Mouse (Mus musculus) gastrocnemius, postnatal 10 days (tissue): ENCODE results near the gene Gzmm. TPM values are rescaled to one million over a fixed set of nuclear protein-coding genes. Genes with fewer than 3 reads are reported as not detected.

Experiments
- DNase-seq: peaks from one replicate; pipeline ENCODE4 v3.0.0; 2021; ENCODE audit warnings: mixed read lengths
- total RNA-seq, 2 experiments: library from RNA; stranded (reverse); gene quantifications; 2 replicates each; pipeline ENCODE4 v1.2.3; 2021

Gene Gzmm
- total RNA-seq, 2 experiments from 2014 or later = 2.3 to 2.7 TPM

DNA sequence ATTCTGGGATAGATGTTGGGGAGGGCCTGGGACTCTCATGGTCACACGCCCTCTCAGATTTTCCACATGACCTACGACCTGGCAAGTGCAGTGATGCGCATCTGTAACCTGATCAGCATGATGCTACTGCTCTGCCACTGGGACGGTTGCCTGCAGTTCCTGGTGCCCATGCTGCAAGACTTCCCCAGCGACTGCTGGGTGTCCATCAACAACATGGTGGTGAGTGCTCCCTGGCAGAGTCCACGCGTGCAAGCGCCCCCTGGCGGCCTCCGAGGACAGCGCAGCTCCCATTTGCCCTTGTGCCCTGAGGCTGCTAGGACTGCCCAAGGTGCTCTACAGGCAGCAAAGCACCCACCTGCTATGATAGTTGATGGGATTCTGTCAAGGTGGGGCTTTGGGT lies 37.3 kb downstream of the Gzmm start:
- peak; percentile 62 for DNase-seq

DNA sequence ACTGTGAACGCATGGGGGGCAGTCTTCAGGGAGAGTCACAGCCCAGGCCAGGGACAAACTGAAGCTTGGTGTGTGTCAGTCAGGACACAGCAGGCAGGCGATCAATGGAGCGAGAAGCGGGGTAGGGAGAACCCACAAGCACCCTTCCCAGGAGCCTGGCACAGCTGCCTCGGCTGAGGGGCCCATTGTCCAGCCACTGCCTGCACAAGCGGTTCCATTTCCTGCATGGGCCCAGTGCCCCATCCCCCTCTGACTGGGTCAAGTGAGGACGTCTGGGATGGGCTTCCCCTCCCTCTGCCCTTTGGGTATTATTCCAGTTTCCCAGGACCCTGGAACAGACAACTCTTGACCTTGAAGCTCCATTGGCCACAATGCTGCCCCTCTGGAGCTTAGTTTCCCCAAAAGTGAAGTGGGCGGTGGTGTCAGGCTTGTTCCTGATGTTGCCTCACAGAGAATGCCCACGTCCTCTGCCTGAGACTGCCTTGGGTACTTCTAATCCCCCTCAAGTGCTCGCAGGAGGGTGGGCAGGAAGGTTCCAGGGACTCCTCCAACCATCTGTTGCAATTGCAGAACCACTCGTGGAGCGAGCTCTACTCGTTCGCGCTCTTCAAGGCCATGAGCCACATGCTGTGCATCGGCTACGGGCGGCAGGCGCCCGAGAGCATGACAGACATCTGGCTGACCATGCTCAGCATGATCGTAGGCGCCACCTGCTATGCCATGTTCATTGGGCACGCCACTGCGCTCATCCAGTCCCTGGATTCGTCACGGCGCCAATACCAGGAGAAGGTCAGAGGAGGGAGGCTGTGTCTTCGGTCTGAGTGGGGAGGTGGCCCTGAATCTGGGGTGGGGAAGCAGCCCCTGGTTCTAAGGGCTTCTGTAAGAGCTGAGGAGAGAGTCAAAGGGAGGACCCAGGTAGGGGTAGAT lies 39.8 kb downstream of the Gzmm start:
- DNase-seq = no peak

DNA sequence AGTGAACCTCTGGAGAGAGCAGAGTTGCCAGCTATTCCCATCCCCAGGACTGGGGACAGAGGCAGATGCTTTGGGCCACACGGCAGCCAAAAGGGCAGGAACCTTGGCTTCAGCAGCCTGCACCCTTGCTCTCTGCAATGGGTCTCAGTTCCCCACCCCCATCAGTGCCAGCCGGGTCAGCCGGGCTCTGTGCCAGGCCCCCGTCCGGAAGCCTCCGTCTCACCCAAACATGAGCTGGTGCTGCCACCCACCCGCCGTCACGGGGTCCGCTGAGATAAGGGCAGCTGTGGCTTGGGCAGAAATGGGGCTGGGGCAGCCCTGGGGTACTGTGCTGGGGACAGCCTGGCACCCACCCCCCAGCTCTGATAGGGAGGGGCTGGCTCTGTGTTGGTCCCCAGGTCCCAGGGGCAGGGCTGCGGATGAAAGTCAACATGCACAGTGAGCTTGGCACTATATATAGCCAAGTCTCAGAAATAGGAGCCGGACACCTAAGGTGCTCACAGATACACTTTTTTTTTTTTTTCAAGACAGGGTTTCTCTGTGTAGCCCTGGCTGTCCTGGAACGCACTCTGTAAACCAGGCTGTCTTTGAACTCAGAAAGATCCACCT lies 40.6 kb downstream of the Gzmm start:
- DNase-seq = peak; percentile 49

DNA sequence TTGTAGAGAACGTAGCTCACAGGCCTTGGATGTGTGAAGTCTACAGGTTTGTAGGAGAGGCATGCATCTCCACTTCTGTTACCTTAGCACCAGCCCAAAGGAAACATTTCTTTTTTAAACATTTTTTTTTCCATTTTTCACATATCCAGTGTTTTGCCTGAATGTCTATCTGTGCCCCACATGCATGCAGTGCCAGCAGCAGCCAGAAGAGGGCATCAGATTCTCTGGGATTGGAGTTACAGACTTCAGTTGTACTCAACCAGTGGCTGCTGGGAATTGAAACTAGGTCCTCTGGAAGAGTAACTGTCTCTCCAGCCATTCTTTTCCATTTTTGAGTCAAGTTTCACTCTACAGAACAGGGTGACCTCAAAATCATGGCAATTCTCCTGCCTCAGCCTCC lies 43.7 kb downstream of the Gzmm start:
- no peak for DNase-seq

DNA sequence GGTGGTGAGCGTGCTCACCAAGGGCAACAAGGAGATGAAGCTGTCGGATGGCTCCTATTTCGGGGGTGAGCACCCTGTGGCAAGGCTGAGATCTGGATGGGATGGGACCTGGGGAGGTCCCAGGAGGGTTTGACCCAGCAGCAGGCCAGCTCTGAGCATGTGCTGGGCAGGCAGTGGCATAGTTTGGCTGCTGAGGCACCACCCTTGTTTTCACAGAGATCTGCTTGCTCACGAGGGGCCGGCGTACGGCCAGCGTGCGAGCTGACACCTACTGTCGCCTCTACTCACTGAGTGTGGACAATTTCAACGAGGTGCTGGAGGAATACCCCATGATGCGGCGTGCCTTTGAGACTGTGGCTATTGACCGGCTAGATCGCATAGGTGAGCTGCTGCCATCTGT lies 45.0 kb downstream of the Gzmm start:
- DNase-seq = no peak

DNA sequence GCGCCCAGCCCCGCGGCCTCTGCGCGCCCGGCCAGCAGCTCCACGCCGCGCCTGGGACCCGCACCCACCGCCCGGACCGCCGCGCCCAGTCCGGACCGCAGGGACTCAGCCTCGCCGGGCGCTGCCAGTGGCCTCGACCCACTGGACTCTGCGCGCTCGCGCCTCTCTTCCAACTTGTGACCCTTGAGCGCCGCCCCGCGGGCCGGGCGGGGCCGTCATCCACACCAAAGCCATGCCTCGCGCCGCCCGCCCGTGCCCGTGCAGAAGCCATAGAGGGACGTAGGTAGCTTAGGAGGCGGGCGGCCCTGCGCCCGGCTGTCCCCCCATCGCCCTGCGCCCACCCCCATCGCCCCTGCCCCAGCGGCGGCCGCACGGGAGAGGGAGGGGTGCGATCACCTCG lies 46.5 kb downstream of the Gzmm start:
- DNase-seq = no peak

DNA sequence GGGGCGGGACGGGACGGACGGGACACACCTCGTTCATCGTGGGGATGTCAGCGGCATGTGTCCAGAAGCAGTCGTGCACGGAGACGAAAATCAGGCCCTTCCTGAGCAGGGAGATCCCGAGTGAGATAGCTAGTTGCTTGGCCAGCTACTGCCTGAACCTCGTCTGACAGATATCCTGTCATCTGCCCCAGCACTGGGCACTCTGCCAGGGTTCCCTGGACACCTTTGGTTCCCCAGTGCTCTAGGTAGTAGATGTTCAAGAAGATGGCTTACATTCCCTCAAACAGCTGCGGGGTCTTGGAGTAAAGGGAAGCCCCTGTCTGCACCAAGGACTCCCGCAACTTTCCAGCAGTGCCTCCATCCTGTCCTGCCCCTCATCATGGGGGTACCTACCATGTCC lies 47.9 kb downstream of the Gzmm start:
- no peak for DNase-seq

DNA sequence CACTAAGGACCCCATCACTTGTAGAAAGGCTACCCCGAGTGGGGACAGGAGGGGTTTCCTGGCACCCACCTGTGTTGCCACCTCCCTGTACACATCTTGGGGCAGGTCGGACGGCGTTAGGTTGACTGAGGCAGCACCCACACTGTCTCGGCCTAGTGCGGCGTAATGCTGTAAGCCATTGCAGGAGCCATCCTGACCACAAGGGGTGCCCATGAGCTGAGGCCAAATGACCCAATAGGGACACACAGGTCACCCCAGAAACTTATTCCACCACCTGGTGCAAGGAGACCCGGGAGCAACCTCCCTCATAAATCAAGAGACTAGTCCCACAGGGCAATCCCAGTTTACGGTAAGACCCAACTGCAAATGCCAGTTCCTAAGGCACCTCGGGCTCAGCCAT lies 49.4 kb downstream of the Gzmm start:
- no peak for DNase-seq

DNA sequence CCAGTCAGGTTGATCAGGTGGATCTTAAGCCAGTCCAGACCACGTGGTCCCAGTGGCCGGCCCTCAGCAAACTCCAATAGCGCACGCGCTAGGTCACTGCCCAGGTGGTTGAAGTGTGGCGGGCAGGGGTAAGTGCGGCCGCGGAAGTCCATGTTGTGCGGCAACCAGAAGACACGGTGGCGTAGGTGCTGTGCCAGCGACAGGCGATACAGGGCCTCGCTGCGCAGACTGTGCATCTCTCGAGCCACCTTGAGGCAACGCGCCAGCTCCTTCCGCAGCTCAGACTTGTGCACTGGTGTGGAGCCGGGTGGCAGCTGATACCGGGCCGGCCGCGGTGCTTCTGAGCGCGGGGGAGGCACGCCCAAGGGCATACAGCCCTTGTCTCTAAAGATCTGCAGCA lies 50.4 kb downstream of the Gzmm start:
- DNase-seq = no peak

DNA sequence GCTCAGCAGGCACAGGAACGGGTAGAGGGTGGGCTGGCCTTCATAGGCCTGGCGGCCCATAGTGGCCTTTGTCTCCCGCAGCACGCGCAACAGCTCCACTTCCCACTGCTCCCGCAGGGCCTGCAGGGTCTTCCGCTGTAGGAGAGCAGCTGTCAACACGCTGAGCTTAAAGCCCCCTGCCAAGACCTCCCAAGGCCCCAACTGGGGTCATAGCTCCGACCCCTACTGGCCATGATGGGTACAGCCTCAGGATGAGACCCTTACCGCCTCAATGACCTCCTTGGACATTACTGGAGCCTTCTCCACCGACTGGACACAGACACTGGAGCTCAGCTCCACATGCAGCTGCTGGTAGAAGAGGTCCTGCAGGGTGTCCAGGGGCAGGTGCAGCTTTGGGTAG lies 52.0 kb downstream of the Gzmm start:
- no peak for DNase-seq

DNA sequence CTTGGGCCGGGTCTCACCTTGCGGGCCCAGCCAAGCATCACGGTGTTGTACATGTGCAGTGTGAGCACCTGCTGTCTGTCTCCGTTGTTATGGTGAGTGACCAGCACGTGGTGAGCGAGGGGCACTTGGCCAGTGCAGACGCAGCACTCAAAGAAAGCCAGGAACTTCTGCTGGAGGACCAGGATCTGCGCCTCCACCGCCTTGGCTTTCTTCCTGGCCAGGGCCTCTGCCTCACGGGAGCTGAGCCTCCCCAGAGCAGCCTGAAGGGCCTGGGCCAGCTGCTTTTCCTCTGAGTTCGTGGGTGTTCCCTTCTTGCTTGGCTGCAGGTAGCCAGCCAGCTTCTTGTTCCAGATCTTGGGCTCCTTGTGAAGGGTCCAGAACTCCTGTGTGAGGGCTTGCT lies 54.3 kb downstream of the Gzmm start:
- DNase-seq = no peak

DNA sequence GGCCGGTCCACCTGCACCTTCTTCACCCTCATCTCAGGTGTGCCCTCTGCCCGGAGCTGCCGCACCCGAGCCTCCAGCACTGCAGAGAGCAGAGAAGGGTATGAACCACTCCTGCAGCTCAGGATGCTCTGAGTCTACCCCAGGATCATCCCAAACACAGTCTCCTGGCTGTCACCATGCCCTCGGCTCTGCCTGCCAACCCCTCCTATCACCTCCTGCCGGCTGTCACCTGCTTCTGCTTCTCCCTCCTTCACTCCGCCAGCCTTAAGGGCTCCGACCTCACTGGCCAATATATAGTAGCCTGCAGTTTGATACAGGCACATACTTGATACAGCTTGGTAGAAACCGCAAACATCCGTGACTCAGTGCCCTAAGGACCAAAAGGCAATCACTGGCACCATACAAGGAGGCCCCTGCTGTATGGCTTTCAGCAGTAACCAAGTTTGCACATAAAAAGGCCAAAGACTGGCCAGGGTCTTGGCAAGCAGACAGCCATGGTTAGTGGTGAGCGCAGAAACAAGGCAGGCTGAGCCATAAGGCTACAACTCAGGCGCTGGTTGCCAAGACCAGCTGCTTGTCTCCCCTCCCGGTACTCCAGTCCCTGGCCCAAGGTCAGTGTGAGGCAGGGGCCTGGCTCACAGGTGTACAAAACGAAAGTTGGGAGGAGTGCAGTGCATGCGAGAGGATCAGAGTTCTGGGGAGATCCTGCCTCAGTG lies 55.0 kb downstream of the Gzmm start:
- DNase-seq = no peak

Other genes with a start within 250 kb of the Gzmm start
- gene Vmn2r83, start 220.3 kb upstream of the Gzmm start, total RNA-seq = not detected
- 1 to 10 TPM; 2.3 to 2.6 TPM for gene Plpp2, start 155.2 kb upstream of the Gzmm start, total RNA-seq
- gene Mier2, start 133.8 kb upstream of the Gzmm start, total RNA-seq = 10 to 100 TPM; 16.1 to 18.2 TPM
- not detected for gene Theg, start 101.7 kb upstream of the Gzmm start, total RNA-seq
- under 1 TPM; 0.07 to 0.16 TPM for gene C2cd4c, start 75.0 kb upstream of the Gzmm start, total RNA-seq
- 1 to 10 TPM; 2.7 to 5.3 TPM for gene Shc2, start 51.1 kb upstream of the Gzmm start, total RNA-seq
- under 1 TPM; 0.26 to 0.97 TPM for gene Odf3l2, start 43.3 kb upstream of the Gzmm start, total RNA-seq
- not detected for gene Madcam1, start 24.5 kb upstream of the Gzmm start, total RNA-seq
- 10 to 100 TPM; 18.3 to 18.7 TPM for gene Tpgs1, start 19.7 kb upstream of the Gzmm start, total RNA-seq
- gene Cdc34, start 6.8 kb upstream of the Gzmm start, total RNA-seq = 100 to 1,000 TPM; 265 to 287 TPM
- 100 to 1,000 TPM; 420 to 439 TPM for gene Bsg, start 15.5 kb downstream of the Gzmm start, total RNA-seq
- gene Hcn2, start 27.6 kb downstream of the Gzmm start, total RNA-seq = under 1 TPM; 0.86 to 0.96 TPM
- gene Polrmt, start 57.6 kb downstream of the Gzmm start, total RNA-seq = 10 to 100 TPM; 20.8 to 24.6 TPM
- gene Fgf22, start 66.1 kb downstream of the Gzmm start, total RNA-seq = not detected
- gene Rnf126, start 77.9 kb downstream of the Gzmm start, total RNA-seq = 10 to 100 TPM; 35.2 to 36.1 TPM
- gene Fstl3, start 88.3 kb downstream of the Gzmm start, total RNA-seq = 1 to 10 TPM; 1.1 to 1.6 TPM
- under 1 TPM in 1 of 2 experiments, not detected in 1; 0.11 TPM for gene Prss57, start 101.9 kb downstream of the Gzmm start, total RNA-seq
- 10 to 100 TPM; 26.6 to 36.8 TPM for gene Palm, start 104.6 kb downstream of the Gzmm start, total RNA-seq
- gene Misp, start 132.0 kb downstream of the Gzmm start, total RNA-seq = under 1 TPM in 1 of 2 experiments, not detected in 1; 0.54 TPM
- 100 to 1,000 TPM in 1 of 2 experiments, 10 to 100 TPM in 1; 75.2 to 110 TPM for gene Ptbp1, start 165.4 kb downstream of the Gzmm start, total RNA-seq
- gene Prtn3, start 185.5 kb downstream of the Gzmm start, total RNA-seq = 1 to 10 TPM in 1 of 2 experiments, not detected in 1; 2.1 TPM
- gene Plppr3, start 185.6 kb downstream of the Gzmm start, total RNA-seq = 1 to 10 TPM in 1 of 2 experiments, under 1 TPM in 1; 0.49 to 1.6 TPM
- 1 to 10 TPM in 1 of 2 experiments, not detected in 1; 1.9 TPM for gene Elane, start 197.2 kb downstream of the Gzmm start, total RNA-seq
- gene Cfd, start 201.8 kb downstream of the Gzmm start, total RNA-seq = 10 to 100 TPM; 21.5 to 22.8 TPM
- gene Med16, start 219.9 kb downstream of the Gzmm start, total RNA-seq = 10 to 100 TPM; 39.6 to 43.8 TPM
- gene Gm26602, start 221.8 kb downstream of the Gzmm start, total RNA-seq = not detected
- gene Kiss1r, start 228.0 kb downstream of the Gzmm start, total RNA-seq = under 1 TPM; 0.23 to 0.59 TPM
- 100 to 1,000 TPM; 101 to 108 TPM for gene R3hdm4, start 232.2 kb downstream of the Gzmm start, total RNA-seq
- gene Arid3a, start 238.0 kb downstream of the Gzmm start, total RNA-seq = 1 to 10 TPM; 2.6 to 4.1 TPM